Mouse (Mus musculus): Measurements from ENCODE around the gene Tnrc6b.
A peak's percentile ranks its signal among the peaks of the same experiment; 100 is the strongest.

The Tnrc6b gene

DNA sequence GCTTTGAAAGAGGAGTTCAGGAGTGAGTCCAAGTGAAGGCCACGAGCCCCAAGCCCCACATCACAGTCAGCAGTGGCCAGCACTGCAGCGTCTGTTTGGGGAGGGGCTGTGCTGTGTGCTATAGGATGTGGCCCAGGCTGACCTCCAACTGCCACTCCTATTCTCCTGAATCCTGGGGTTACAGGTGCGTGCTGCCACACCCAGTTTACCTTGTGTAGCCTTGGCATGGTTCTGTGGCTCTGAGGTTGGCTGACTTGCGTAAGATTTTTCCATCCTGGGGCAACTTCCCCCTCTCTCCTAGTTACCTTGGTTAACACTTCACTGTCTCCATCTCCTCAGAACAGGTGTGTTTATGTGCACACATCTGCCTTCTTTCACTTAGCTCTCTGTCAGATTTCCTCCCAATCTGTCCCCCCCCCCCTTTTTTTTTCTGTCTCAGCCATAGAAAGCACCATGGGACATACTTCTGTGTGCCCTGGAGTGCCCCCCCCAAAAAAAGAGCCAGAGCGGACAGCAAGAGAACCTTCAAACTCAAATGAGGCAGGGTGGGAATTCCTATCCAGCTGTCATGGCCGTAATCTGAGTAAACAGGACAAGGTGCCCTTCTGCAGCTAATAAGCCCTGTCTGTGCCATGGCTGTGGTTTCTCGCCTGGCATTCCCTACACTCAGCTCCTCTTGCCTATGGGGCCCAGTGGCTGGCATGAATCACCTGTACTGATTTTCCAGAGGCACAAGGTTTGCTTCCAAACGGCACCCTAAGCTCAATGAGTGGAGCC, 9.4 kb upstream of the Tnrc6b start:
- no peak for ATAC-seq (ENCODE audit: insufficient number of reproducible peaks, low FRiP score, low TSS enrichment)

DNA sequence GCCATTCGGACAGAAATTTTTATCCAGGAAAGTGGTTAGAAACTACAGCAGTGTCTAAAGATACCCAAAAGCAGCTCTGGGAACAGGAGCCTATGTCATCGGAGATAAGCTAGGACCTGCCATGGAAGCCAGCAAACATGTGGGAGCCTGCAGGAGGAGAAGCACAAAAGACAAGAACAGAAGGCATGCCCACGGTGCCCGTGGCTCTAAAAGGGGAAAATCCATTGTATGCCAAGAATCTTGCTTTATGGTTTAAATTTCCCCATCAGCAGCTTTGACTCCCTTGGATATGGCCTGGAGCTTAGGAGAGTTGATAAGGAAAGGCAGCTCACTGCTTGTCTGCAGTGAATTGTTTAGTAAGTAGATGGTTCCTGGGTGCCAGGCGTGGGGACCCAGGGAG, 8.2 kb upstream of the Tnrc6b start:
- ATAC-seq (ENCODE audit: insufficient number of reproducible peaks, low FRiP score, low TSS enrichment): no peak

DNA sequence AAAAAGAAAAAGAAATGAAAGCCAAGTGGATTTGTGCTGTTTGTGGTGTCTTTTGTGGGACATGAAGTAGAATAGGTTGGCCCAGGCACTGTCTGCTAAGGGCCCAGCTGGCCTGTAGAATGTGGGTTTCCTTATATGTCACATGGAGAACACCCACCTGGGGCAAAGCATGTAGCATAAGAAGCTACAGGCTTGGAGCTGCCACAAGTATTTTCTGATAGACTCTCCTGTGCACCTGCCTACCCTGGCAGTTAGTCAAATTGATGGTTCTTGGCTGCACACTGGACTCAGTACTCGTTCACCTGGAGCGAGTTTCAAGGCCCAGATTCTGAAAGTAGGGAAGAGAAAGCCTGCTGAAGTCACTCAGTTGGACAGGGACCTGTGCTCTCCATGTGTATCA, 7.6 kb upstream of the Tnrc6b start:
- no peak for ATAC-seq (ENCODE audit: insufficient number of reproducible peaks, low FRiP score, low TSS enrichment)

DNA sequence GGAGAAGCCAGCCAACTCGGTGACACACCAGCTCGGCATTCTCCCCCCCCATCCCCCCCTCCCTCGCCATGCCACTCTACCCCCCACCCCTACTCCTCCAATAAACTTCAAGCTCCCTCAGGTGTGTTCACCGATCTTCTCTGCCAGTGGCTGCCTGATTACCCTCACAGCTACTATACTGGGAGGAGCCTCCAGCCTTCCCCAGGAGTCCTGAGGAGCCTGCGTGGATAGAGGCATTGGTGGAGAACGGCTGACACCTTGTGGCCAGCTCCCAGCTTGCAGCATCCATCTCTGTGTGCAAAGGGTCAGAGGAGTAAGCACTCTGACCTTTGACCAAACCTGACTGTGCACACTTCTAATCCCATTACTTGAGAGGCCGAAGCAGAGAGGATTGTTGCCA, 6.8 kb upstream of the Tnrc6b start:
- peak; percentile 78 for ATAC-seq (ENCODE audit: insufficient number of reproducible peaks, low FRiP score, low TSS enrichment)

DNA sequence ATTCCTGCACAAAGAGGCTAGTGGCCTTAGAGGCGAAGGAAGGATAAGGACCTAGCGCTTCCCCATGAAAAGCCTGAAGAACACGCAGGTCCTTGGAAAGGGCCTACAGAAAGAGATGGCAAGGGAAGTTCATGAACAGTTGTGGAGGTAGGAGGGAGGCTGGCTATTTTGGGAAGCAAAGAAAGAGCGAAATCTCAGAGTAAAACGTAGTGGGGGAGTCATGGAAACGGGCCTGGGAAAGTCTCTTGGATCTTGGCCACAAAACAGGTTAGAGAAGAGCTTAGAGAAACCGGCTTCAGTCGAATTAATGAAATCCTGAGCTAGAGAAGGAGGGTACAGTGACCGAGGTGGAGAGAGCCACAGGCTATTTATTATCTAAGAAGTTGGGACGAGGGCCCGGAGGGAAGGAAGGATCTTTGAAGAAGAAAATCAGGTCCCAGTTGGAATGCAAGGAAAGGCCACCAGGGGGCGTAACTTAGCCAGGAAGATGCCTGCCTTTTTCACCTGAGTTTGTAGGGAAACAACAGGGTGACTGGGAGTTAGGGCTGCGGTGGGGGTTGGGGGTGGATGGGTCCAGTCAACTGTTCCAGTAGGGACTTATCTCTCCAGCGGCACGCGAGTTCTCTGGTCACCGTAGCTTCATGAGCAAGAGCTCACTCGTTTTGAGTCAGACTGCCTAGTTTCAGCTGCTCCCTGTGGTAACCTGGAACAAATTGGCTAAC, 5.1 kb upstream of the Tnrc6b start:
- no peak for ATAC-seq (ENCODE audit: insufficient number of reproducible peaks, low FRiP score, low TSS enrichment)

DNA sequence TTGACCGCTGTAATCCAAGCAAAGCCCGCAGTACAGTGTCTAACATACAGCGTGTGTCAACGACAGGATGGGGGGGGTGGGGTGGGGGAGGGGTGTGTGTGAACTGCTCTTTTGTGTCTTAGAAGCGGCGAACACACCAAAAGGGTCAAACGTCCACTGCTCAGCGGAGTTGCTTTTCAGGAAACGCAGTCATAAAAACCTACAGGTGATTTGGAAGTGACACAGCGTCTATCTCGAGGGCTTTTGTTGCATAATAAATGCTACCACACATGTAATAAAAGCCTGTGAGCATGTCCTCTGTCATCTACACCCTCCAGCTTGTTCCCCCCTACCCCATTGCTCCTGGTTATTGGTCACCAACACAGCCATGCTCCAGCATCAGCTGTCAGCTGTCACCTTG, 4.5 kb upstream of the Tnrc6b start:
- no peak for ATAC-seq (ENCODE audit: insufficient number of reproducible peaks, low FRiP score, low TSS enrichment)

DNA sequence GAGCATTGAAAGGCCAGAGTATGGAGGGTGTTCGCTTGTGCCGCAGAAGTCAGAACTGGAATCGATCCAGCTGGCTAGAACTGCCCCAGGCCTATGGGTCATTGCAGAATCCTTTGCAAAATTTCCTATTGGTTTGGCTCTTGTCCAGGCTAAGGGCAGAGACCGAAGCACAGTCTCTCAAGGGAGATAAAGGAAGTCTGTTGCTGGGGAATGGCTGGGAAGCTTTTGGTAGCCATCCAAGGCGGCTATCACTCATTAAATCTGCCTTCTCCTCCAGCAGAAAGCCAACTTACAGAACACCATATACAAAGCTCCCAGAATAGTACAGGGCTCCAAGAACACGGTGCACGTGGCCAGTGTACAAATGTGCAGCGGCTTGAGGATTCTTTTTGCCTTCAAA, 4.0 kb upstream of the Tnrc6b start:
- no peak for ATAC-seq (ENCODE audit: insufficient number of reproducible peaks, low FRiP score, low TSS enrichment)

DNA sequence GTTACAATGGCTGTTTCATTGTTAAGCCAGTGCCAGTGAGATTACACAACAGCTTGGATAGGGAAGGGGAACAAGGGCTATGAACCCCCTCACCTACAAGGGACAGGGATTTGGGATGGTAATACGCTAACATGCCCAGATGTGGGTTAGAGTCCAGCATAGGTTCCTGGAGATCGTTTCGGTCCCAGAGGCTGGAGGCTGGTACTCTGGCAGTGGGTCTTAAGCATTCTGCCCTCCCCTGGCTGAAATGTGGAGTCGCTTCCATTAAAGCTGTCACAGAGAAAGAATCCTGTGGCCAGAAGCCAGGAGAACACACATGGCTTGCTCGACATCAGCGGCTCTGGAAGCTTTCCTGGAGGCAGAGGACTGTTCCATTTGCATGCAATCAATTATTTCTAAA, 1.5 kb upstream of the Tnrc6b start:
- ATAC-seq (ENCODE audit: insufficient number of reproducible peaks, low FRiP score, low TSS enrichment): no peak

DNA sequence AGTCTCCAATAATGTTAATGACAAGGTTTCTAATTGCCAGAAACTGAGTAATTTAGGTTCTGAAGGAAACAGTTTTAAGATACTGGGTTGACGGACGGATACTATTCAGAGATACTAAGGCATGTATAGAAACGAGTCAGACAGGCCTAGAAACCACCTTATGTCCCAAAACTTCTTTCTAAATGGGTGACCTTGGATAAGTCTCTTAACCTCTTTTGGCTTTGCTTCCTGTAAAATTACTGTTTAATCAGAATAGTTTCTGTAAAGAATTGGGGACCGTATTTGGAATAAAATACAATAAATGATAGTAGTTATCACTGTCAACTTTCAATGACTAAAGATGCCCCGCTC, 881 bp upstream of the Tnrc6b start:
- no peak for ATAC-seq (ENCODE audit: insufficient number of reproducible peaks, low FRiP score, low TSS enrichment)

DNA sequence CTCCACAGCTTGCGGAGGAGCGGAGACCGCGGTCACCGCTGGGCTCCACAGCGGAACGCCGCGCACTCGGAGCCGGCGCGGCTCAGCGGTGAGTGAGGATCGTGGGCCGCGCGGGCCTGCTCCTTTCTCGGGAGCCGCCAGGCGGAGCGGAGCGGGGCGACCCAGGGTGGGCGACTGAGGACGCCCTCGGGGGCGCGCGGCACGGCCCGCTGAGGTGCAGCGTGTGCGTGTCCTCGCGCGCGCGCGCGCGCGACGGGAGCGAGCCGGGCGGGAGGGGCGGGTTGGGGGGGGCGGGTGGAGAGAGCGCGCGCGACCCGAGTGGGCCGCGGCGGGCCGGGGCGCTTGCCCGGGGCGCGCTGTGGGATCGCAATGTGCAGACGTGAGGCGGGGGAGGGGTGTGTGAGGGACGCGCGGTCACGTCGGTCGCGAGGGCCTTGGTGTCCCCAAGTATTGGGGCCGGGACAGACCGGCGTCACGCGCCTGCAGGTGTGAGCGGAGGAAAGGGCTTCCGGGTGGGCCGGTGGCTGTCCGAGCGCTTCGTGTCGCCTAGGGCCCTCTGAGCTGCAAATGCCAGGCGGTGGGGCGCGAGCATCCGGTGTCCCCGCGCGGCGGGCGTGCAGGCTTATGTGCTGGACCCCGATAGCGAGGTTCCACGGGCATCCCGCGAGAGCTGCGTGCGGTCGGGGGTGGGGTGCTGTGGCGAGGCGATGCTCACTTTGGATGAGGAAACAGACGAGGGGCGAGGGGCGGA, 463 bp downstream of the Tnrc6b start:
- ATAC-seq (ENCODE audit: insufficient number of reproducible peaks, low FRiP score, low TSS enrichment): peak; percentile 31; the same call in 1 of the 2 replicates

DNA sequence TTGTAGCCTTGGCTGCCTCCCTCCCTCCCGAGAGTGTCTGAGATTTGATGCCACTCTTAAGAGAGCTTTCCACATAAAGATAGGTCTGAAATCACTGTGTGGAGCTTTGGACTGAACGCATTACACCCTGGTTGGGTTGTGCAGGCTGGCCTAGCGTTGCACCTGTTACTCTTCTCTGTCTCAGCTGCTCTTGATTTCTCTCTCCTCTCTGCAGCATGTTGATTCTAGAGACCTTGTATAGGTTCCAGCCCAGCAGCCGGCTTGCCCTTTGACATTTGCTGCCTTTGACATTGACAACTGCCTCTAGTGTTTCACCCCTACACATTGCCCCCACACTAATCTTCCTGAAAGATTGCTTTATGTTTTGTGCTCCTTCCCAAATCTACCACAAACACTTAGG, 3.2 kb downstream of the Tnrc6b start:
- no peak for ATAC-seq (ENCODE audit: insufficient number of reproducible peaks, low FRiP score, low TSS enrichment)

DNA sequence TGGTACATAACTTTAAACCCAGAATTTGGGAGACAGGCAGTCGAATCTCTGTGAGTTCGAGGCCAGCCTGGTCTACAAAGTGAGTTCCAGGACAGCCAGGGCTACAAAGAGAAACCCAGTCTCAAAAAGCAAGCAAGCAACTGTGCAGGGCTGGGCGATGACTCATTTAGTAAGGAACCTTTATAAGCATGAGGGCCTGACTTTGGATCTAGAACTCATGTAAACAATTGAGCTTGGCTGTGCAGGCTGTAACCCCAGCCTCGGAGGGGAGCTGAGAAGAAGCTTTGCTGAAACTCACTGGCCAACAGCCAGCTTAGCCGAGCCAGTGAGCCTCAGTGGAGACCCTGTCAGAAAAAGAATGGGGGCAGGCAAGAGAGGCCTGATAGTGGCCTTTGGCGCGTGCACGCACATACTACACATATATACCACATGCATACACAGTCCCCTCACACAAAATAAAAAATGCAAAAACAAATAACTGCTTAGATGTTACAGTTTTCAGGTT, 5.6 kb downstream of the Tnrc6b start:
- no peak for ATAC-seq (ENCODE audit: insufficient number of reproducible peaks, low FRiP score, low TSS enrichment)

DNA sequence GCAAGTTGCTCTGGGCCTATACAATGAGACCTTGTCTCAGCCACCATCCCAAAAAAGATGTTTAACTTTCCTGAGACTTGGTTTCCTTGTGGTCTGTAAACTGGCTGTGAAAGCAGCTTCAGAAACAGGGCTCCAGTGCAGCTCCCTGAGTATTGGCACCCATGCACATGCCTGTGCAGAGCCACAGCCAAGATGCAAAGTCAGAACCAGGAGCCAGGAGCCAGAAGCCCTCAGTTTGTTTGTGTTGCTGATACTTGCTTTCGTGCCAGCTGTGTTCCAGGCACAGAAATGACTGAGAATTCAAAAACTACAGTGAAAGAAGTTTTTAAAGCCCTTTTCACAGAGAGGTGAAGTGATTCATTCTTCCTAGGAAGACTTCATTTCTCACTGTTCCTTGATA, 6.3 kb downstream of the Tnrc6b start:
- no peak for ATAC-seq (ENCODE audit: insufficient number of reproducible peaks, low FRiP score, low TSS enrichment)

DNA sequence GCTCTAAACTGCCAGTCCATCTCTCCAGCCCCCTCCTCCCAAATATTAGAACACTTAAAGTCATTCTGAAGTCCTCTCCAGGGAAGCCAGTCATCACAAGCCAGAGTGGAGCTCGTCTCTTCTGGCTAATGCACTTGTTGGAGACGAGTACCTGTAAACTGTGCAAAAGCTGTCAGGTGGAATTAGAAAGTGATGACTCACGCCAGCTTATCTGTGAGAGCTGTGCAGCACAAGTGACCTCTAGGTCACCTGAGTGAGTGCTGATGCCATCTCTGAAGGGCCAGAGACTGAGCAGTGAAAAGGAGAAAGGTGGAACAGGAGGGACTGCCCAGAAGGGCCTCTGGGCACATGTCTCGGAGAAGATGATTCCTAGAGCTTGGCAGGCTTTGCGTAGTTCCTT, 9.1 kb downstream of the Tnrc6b start:
- no peak for ATAC-seq (ENCODE audit: insufficient number of reproducible peaks, low FRiP score, low TSS enrichment)

DNA sequence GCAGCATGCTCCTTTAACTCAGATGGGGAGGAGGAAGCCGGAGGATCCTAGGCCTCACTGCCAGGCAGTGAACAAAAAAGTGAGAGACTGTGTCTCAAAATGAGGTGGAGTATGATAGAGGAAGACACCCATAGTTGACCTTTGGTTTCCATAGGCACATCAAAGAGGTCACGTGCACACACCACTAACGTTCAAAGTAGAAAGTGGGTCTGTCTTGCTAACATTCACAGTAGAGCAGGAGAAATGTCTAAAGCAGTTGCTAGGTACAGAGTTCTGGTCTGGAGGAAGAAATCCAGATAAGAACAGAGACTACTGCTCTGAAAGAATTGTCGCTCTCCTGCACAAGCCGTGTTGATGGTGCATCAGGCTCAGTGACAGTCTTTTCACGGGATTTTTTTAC, 10.7 kb downstream of the Tnrc6b start:
- ATAC-seq (ENCODE audit: insufficient number of reproducible peaks, low FRiP score, low TSS enrichment): no peak

DNA sequence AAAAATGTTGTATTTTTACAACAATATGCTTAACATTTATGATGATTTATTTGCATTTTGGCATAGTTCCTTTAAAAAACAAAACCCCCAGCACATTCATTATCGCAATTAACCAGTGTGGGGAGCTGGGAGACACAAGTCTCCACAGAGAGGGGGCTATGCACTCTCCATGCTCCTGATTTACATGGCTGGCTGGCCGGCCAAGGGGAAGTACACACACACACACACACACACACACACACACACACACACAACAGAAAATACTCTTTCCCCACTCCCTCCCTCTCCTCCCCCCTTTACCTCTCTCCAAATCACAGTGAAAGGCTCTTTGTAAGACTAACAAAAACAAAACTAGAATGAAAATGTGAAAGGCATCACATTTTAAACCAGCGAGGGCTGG, 11.3 kb downstream of the Tnrc6b start:
- no peak for ATAC-seq (ENCODE audit: insufficient number of reproducible peaks, low FRiP score, low TSS enrichment)

DNA sequence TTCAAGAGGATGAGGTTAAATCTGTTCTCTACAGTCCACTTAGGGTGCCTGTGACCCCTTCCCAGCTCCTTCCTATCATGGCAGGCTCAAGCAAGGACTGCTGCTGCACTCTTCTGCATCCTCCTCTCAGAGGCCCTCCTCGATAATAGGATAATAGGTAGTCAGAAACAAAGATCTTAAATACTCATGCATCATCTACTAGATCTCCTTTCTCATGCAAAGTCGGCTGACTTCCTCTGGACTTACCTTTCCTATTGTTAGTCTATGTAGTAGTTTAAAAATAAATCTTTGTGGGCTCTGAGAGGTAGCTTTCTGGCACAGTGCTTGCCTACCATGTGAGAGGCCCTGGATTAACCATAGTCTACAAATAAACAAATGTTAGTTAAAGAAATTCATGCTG, 18.4 kb downstream of the Tnrc6b start:
- no peak for ATAC-seq (ENCODE audit: insufficient number of reproducible peaks, low FRiP score, low TSS enrichment)

DNA sequence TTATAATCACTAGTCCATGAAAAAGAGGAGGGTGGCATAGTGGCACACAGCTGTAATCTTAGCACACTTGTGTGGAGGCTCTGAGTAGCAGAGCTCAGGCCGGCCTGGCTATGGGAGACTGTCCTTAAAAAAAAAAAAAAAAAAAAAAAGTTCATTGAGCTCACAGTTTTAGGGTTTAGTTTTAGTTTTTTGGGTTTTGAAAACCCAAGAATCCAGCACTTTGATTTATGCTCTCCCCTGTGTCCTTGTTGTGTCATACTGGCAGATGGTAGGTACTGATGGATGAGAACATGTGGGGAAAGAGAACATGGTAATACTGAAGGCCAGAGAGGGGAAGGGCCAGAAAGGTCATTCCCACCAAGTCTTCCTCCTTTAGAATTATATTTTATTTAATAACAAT, 19.9 kb downstream of the Tnrc6b start:
- no peak for ATAC-seq (ENCODE audit: insufficient number of reproducible peaks, low FRiP score, low TSS enrichment)

DNA sequence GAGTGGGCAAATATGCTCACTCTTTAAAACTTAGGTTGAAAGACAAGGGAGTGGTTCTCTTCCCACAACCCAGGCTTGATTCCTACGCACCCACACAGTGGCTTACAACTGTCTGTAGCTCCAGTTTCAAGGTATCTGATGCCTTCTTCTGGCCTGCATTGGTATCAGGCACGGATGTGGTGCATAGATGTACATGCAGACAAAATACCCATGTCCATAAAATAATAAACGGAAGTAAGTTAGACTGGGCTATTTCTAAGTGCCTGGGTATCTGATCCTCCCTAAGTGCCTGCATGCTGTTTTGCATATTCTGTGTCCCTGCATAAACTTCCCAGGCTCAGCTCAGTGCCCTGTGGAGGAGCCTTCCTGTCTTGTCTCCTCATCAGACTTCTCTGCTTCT, 20.4 kb downstream of the Tnrc6b start:
- no peak for ATAC-seq (ENCODE audit: insufficient number of reproducible peaks, low FRiP score, low TSS enrichment)

DNA sequence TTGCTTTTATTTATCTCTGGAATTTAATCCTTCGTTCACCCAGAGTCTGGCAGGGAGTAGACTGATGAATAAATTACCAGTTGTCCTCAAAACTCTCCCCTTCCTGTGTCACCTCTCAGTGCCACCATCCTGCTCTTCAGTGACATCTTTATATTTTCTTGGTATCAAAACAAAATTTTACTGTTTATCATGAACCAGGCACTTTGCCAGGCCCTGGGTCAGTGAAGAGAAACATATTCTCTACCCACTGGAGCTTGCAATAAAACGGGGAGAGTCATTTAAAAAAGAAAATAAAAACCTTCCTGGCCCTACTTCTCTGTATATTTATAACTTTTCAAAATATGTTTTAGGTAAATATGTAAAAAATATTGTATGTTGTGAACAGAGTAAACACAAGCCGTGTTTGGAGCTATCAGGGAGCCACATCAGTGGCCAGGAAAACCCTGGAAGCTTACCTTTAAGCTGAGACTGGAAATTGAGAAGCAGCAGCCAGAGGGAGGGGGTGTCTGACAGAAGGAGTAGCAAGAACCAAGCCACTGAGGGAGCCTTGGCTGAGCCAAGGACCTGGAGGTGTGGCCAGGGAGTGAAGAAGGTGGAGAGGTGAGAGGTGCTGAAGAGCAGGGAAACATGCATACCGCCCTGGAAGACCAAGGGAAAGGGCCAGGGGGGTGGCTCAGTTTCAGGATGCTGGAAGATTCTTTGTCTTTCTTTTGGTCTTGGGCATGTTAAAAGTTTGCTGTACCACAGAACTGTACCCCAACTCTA, 21.3 kb downstream of the Tnrc6b start:
- ATAC-seq (ENCODE audit: insufficient number of reproducible peaks, low FRiP score, low TSS enrichment): no peak

DNA sequence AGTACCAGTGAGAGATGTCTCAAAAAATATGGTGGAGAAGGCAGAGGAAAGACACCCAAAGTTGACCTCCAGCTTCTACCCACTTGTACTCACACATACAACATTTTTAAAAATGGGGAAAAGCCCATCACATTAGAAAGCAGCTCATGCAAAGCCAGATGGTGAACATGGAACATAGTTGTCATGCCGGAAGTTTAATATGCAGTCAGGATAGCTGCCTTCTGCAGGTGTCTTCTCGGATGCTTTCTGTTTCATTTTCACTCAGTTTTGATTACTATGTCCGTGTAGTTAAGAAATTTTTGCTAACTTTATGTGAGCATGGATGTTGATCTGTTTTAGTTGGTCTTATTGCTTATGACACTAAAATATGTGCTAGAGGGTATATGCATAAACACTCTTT, 24.2 kb downstream of the Tnrc6b start:
- no peak for ATAC-seq (ENCODE audit: insufficient number of reproducible peaks, low FRiP score, low TSS enrichment)
